Mouse (Mus musculus): ENCODE measurements around the gene Rictor.

DNA sequence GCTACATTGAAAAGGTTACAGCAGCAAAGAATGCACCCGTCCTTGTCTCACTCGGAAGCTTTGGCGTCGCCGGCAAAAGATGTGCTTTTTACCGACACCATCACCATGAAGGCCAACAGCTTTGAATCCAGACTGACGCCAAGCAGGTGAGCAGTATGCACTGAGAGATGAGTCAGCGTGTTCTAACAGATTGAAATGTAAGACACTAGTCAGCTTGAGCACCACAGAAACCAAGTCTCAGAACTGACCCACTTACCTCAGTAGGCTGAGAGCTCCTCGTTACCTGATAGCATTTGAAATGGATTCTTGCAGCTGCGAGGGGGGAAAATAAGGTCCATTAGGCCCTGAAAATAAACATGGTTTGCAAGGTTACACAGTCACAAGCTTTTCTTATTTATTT is 79.1 kb downstream of the Rictor start:
- TF ChIP-seq MAFK (IDR thresholded peaks at IDR 0.05; ENCODE audit: borderline replicate concordance, low read depth, low read length) (no peak), ELF1 (IDR thresholded peaks at IDR 0.05; ENCODE audit: low read depth, low read length) (no peak), TAL1 (IDR thresholded peaks at IDR 0.05; ENCODE audit: low read length) (no peak), GATA1 (IDR thresholded peaks at IDR 0.05; ENCODE audit: low read depth, low read length) (no peak), CTCF (IDR thresholded peaks at IDR 0.05 in 2 of 3, conservative IDR thresholded peaks at IDR 0.05 in 1 of 3; ENCODE audit: control insufficient read depth in 1 of 3, insufficient read depth in 1 of 3, low read depth in 2 of 3, low read length in 3 of 3, poor library complexity in 1 of 3, severe bottlenecking in 1 of 3) (no peak), ZC3H11A (IDR thresholded peaks at IDR 0.05; ENCODE audit: low read depth, low read length) (no peak), EP300 (IDR thresholded peaks at IDR 0.05; ENCODE audit: low read depth in 1 of 2, low read length in 2 of 2) (no peak), POLR2A (IDR thresholded peaks at IDR 0.05; ENCODE audit: control insufficient read depth in 1 of 2, insufficient read depth in 1 of 2, low read depth in 1 of 2, low read length in 2 of 2, poor library complexity in 1 of 2) (no peak), USF2 (IDR thresholded peaks at IDR 0.05; ENCODE audit: borderline replicate concordance in 1 of 2, insufficient read depth in 1 of 2, low read depth in 1 of 2, low read length in 2 of 2) (no peak), RAD21 (IDR thresholded peaks at IDR 0.05; ENCODE audit: low read depth, low read length) (no peak), POLR2AphosphoS2 (IDR thresholded peaks at IDR 0.05; ENCODE audit: low read length) (no peak), USF1 (IDR thresholded peaks at IDR 0.05; ENCODE audit: low read depth, low read length) (no peak), TCF12 (IDR thresholded peaks at IDR 0.05; ENCODE audit: low read depth, low read length) (no peak), RCOR1 (IDR thresholded peaks at IDR 0.05; ENCODE audit: low read depth, low read length) (no peak)
